Mouse (Mus musculus) adrenal gland, adult (tissue): ENCODE measurements at regions not wholly inside any gene's neighbourhood (a gene's known extent, or its start where the extent isn't known, plus 50 kb on each side); places are given as distances from the start of the nearest gene placed in this dataset.

ENCODE experiments used
- DNase-seq, 2 experiments: peaks; one replicate each; pipeline ENCODE4 v3.0.0; 2022 to 2023; ENCODE audit warnings: low spot score in 1 of 2; ENCODE audit not compliant: inconsistent age in 2 of 2

DNA sequence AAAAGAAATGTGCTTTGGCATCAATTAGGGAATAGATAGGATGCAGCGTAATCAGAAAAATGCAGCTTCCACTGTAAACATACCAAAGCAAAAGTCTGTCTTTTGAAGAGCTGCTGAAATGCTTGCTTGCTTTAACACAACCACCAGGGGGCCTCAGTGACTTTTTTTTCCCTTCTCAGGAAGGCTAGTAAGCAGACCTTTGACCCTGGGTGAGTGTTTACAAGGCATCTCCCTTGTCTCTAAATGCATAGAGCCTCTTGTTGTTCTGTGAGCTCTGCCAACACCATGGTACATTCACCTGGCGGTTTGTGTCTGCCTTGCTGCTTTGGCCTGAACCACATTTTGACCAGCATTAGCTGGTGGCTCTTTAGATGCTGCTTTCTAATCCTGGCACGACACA, 191.9 kb upstream of the C9orf72 start:
- DNase-seq = peak; percentile 8 to 82

DNA sequence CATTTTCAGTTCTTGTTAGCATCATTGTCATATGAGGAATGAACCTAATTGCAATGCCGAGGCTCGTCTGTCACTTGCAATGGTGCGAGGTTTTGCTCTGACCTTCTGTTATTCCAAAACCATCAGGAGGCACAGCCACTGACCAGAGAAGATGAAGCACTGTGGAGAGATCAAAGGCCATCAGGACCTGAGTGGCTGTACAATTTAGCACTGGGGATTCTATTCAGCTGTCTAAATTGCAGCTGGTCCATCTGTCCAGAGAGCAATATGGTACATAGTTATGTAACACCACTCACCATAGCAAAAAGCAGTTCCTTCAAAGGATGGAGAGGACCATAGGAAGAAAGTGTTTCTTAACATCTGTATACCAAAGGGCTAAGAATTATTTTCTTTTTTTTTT, 187.5 kb upstream of the C9orf72 start:
- no peak for DNase-seq

DNA sequence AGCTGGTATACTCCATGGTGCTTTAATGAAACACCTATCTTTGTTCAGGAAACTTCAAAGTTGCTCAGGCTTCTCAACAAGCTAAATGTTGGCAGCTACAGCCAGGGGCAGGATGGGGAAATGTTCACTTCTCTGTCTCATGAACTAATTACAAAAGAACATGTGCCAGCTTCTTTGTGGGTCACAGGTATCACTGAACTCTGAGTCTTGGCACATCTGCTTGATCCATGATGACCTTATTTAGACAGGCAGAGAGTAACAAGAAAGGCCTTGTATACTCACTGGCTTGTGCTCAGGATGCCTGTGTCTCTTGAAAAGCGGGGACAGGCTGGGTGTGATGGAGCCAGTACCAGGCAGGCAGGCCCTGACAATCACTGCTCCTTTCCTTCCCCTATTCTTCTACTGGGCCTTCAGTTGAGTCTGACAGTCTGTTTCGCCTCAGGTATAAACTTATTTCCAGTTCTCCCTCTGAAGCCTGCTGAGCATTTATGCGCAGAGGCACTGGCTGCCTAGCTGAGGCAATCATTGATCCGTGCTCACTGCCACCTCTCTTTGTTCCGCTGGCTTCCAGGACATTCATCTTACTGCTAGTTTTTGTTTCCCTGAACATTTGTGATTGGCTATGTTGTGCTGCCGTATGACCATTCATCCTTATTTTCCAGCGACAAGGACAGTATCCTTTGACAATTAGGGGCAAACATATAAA, 179.5 kb upstream of the C9orf72 start:
- no peak for DNase-seq

DNA sequence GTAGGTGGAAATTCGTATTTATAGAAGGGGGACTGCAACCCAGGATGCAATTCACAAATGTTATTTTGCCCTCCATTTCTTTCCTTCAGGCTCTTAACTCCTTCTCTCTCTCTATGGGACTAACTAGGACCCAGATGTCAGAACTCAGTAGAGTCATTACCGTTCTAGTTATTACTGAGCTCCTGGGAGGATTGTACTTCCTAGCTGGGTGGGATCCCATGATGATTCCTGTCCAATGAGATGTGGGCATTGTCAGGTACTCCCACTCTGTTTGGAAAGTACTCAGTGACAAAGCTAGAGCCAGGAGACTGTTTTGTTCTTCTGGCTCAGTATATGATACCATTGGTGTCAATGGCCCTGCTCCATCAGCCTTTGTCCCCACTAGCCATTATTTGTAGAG, 178.1 kb upstream of the C9orf72 start:
- no peak for DNase-seq

DNA sequence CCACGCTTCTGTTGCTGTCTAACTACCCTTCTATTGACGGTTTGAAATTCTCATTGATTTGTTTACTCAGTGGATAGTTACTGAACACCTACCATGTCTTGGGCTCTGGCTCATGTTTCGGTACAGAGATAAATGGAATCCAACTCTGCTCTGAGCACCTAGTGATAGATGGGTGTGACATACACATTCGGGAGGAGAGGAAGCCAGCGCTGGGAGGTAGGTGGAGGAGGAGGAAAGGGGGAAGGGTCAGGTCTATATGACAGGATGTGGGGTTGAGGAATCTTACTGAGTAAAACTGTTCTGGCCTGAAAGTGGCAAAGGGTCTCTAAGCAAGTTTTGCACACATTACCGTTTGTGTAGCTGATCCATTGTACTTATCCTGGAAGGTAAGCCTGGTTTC, 177.6 kb upstream of the C9orf72 start:
- DNase-seq = no peak

DNA sequence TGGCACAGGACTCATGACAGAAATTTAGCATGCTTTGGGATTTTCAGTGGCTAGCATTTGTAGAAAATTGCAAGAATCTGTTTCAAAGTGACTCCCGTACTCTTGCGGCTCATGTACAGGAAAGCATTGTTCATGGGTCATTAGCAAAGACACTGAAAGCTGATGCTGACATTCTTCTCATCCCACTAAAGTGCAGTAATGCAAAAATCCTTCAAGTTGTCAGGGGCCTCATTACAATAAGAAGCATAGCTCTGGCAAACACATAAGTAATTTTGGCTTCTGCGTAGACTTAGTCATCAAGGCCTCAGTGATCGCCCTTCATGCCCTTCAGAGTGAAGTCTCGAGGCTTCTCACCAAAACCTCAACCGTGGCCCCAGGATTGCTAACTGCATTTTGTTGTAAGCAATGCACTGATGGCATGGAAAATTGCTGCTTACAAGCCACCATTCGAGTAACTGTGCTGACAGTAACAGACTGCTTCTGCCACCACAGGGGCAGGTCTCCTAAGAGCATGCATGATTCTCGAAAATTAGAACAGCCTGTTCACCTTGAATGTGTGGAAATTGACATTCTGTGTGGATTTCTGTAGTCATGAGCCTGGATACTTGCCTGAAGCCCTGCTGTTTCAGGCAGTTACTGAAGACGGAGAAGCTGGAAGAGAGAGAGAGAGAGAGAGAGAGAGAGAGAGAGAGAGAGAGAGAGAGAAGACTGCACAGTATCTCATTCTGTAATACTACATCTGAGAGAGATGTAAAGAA, 176.6 kb upstream of the C9orf72 start:
- DNase-seq = peak in 1 of 2 experiments; percentile 73

DNA sequence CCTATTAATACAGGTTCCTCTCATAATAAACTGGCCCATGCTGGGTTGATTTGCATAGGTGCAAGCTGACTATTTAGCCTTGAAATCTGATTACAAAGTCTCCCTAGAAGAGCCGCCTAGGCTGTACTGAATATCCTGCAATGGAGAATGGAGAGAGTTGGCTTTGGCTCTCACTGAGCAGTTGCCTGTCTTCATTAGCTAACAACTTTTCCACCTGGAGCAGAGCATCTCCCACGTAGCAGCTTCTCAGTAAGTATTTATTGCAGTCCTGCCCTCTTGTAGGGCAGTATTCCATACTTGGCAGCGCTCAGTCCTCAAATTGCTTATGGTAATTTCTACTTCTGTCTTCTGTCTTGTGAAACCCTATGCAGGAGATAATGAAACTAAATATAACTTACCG, 175.8 kb upstream of the C9orf72 start:
- no peak for DNase-seq

DNA sequence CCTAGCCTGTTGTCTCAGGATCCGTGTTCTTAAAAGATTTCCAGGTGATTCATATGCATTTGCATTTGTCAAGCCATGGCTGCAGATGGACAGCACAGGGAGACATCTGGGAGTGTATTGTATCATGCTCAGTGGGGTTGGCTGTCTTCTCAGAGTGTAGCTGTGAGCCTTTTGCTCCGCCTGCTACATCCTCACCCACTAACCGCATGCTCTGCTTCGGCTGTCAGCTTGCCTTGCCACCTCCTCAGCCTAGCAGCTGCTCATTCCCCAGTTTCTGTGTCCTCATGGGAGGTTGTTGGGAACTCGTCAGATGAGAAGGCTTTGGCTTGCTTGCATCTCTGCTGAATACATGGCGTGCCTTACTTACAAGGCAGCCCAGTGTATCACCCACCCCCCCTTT, 174.5 kb upstream of the C9orf72 start:
- DNase-seq = no peak

DNA sequence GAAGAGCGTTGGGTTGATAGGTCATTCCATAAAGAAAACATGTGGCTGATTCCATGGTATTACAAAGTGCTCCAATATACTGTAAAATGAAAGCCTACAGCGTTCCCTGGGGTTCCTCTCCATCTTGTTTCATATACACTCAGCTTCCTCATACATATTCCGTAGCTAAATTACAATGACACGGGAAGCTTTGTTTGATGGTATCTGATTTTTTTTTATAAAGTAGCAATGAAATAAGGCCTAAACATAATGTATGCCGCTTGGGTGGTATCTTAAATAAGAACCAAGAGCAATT, 169.6 kb upstream of the C9orf72 start:
- DNase-seq = no peak

DNA sequence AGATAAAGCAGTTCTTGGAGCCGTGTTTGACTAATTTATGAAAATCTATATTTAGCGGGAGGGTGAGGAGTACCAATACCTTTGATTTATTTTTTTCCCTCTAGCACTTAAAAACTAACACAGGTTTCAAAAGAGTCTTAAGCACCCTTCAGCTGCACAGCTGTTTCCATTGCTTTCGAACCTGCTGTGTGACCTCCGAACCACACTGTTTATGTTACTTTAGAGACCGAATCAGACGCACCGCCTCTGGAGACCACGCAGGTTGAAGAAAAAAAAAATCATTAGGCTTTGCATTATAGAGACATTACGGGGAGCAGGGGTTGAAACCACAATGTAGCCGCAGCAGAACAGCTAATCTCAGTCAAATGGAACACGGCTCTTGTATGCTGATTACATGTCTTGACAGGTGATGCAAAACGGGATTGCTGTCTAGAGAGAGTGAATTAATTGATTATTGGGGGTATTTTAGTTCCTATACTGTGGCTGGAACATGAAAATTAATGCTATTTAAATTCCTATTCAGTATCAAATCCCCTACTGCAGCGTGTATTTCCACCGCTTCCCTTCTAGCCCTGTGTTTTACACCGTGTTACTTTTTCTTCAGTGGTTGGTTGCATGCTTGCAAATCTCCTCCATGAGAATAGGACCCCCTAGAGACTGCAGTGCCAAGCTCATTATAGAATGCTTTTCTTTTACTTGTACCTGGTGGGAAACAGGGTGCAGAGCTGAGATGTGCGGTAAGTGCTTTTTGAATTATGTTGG, 169.0 kb upstream of the C9orf72 start:
- DNase-seq = no peak

DNA sequence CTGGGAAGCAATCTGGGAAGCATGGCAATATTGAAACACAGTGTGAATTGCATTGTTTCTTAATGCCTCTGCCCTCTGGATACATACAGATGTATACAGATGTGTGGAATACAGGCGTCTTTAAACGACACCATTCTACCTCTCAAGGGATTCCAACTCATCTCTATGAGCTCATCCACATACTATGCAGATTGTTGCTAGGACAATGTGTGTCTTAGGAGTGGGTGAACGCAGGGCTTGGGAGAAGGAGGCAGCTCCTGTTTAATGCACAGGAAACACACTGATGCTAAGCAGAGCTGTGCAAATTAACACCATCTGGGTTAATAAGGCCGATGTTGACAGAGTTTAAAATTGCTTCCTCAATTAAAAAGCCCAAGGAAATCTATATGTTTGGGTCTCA, 149.8 kb upstream of the C9orf72 start:
- DNase-seq = no peak

DNA sequence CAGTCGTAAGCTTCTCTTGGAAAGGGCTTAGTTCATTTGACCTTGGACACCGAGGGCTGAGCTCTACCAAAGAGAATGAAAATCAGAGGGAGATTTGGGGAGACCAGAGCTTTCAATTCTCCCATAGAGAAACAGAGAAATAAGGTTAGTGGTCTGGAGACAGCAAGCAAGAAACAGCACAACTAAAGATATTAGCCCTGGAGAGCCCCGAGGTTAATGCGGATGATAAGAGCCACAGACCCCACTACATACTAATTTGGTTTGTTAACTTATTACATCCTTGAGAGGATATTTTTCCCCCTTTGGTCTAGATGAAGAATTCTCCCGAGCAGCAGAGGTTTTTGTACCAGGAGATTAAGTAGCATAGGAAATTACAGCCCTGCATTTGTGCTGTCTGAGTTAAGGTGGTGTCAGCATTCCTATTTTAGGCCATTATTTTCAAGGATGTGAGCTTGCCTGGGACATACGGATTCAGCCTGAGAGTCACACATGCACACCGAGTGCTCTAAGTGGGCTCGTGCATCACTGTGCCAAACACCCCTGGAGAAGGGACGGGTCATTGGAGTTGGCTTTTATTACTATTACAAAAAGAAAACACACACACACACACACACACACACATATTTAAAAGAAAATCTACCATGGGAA, 147.4 kb upstream of the C9orf72 start:
- no peak for DNase-seq

DNA sequence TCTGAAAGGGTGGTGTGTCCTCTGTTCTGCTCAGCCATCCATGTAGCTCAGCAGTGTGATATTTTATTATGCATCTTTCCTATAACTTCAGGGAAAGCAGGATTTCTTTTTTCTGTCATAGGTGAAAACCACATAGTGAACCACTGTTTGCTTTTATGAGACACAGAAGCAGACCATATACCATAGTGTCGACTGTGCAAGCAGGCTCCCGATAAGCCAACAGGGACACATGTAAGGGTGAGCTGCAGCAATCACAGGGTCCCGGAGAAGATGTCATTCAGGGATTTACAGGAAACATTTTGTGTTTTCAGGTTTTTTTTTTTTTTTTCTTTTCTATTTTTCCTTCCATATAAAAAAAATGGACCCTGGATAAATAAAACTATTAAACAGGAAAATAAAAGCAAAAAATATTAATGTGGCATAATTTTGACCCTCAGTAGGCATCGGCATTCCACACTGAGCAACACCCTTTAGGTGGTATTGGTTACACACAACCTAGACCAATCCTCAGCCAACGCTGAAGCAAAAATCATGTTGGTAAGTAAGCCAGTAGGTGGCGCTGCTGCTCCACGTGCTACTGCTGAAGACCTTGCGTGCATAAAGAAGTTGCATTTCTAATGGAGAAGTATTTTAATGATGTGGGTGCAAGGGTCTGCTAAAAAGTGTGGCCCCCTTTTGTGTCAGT, 146.7 kb upstream of the C9orf72 start:
- DNase-seq = peak; percentile 50 to 87

DNA sequence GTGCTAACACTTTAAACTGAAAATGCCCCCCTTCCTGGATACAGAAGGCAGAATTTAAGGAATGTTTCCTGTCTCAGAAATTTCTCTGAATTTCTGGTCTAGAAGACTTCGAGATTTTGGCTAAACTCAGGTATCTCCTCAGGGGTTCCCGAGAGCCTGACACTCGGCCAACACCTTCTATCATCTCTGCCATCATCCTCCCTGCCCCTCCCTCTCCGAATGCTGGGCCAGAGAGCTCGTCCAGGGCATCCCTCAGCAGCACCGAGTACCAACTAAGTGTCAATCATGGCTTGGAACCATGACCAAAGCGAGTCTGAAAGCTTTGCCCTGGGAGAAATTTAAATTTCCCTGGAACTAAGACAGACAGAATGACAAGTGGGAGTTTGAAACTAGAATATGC, 138.2 kb upstream of the C9orf72 start:
- DNase-seq = no peak

DNA sequence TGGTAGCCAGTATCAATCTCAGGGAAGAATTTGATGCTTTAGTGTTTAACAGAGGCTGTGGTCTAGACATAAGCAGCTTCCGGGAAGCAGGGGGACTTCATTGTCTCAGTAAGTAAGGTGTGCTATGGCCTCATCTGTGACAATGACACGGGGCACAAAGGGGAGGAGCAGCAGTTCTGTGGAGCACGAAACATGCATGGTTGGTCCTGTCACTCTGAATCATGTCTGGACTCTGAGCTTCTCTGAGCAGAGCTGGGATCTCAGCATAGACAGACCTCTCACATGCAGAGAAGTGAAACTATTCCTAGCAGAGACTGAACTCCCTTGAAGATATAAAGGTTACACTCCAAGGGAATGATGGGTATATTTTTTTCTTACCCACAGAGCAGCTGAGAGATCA, 136.2 kb upstream of the C9orf72 start:
- DNase-seq = no peak

DNA sequence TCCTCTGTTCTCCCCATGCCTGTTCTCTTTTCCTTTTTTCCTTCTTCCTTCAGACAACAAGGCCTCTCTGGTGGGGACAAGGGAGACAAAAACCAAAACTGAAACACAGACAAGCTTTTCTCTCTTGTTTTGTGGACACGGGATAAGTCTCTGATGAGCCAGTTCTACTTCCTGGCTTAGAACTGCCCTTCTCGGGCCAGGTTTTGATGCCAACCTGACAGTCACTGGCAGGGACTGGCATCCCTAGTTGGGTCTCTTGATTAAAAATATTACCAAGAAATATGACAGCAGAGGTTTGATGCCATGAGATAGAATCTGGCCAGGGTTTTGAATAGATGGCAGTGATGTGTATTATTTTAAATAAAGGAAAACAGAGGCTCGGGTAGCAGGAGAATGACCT, 133.4 kb upstream of the C9orf72 start:
- DNase-seq = no peak

DNA sequence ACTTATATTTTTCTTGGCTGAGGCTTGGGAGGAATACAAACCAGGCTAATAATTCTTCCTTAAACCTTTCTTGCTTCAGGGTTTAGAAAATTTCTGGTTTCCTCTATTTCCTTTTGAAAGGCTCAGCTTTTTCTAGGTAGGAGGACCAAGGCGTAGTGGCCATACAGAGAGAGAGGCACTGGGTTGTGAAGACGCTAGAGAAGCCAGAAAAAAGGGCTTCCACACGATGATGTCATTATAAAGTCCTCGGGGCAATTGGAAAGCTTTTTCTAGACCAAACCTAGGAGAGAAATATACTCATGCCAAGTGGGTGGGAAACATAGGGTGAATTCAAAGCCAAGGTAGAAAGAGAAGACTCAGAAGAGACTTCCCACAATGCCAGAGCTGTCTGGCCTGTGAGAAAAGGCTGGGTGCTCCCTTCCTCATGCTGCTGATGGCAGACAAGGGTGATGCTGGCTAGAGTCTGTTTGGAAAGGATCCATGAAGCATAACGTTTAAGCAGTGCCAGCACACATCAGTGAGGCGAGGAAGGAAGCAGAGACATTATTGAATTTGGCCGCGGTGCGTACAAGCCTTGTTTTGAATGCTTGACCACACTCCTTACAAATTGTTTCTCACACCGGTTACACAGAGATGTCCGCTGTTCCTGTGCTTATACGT, 131.1 kb upstream of the C9orf72 start:
- DNase-seq = no peak

DNA sequence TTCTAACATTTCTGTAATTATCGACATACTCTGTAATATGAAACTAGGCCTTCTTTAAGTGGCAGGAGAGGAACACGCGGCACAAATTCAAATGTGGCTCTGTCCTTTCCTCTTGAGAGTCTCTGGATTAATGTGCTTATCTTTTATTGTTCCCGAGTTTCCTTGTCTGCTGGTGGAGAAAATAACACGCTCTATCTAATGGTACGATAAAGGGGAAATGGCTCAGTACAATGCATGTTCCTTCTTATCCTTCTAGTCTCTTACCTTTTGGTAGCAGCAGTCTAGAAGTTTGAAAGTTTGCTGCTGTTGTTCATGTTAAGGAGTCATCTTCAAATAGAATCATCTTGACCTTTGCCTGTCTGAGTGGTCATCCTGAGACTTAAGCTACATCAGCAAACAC, 130.1 kb upstream of the C9orf72 start:
- DNase-seq = no peak

DNA sequence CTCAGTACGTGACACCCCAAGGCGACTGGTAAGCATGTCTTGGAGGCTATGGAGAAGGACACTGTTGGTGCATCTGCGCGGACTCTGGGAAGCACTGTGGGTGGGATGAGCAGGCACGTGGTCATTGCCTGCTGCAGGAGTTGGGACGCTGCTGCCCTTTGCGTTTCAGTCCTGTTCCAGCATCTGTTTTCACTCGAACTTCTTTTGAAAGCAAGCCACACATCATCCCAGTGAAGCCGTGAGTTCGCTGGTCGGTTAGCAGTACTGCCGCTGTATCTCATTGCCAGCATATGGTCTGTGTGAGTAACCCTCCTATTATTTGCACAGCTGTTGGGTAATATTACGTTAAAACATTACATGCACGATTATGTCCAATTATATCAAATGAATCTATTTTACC, 128.1 kb upstream of the C9orf72 start:
- DNase-seq = no peak

DNA sequence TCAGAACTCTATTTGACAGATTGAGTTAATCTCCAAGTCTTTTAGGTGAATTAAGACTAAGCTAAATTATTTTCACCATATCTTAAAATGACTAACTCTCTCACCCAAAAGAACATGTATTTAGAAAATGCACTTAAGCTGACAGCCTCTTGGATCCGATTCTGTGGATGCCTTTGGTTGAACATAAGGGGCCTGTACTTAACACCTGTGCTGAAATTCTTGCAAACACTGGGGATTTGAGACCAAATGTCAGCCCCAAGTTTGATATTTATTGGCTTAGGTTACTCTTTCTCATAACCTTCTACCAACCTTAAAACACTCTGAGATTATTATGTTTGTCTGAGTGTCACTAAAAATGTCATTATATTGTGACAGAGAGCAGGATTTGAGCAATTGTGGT, 126.6 kb upstream of the C9orf72 start:
- DNase-seq = no peak

DNA sequence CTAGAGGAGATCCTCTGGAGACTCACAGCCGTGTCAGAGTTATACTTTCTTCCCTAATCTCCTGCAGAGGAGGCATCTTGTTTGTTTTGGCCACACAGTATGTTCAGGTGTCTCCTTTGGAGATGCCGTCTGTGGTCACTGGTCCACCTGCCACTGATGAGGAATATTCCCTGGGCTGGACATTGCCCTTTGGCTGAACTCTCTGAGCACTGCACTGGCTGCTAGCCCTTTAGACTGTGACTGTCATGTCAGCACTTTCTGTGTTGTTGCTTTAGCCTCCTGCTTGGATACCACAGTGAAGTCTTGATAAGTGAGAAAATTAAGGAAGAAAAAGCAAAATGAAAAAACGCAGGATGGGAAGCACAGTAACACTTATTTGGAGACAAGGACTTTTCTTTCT, 124.5 kb upstream of the C9orf72 start:
- DNase-seq = no peak
